Mouse (Mus musculus) brown adipose tissue, adult 24 weeks (tissue): ENCODE measurements around the gene 4932438H23Rik. TPM values are rescaled to one million over a fixed set of nuclear protein-coding genes. Genes with fewer than 3 reads are reported as not detected.

Source experiments
- H3K27ac ChIP-seq: fragments of 200-500 bp; replicated peaks from 2 replicates; pipeline ENCODE4 v1.5.1; 2012; ENCODE audit warnings: low read depth, mild to moderate bottlenecking, low read length
- H3K4me1 ChIP-seq: fragments of 200-500 bp; 2 replicates; pipeline ENCODE4 v1.6.1; 2012; ENCODE audit warnings: low read length, mixed read lengths; ENCODE audit not compliant: control insufficient read depth, insufficient read depth, insufficient read length
- H3K4me3 ChIP-seq: fragments of 200-500 bp; 2 replicates; pipeline ENCODE4 v1.5.1; 2012; ENCODE audit warnings: low read depth, mild to moderate bottlenecking, low read length, moderate library complexity; ENCODE audit not compliant: insufficient read depth
- polyA plus RNA-seq: library from polyadenylated mRNA; stranded (reverse); fragments of >200 nt; gene quantifications from 2 replicates; pipeline ENCODE4 v1.2.4, GENCODE M21; 2012; ENCODE audit not compliant: missing spikeins, insufficient read depth, insufficient read length

The 4932438H23Rik gene
- polyA plus RNA-seq, 1 experiment = not detected

DNA sequence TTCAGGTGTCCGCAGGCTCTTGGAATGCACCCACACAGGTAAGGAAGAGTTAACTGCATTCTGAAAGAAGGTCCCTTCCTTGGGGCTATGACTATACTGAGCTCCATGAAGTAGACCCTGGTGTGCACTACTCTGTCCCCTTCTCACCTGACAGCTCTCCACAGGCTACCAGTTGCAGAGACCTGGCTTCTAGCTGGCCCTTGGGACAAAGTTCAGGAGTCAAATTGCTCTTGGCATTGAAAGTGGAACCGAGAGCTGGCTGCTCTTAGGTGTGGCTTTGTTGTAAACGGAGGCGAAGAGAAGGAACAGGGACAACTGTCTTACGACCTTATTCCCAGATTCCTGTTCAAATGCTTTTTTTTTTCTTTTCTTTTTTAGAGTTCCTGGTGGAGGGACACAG lies 39.8 kb downstream of the 4932438H23Rik start:
- Histone ChIP-seq H3K4me3 (no peak overlapping the region), H3K4me1 (no peaks in the 10 kb centered on the region), H3K27ac (no peak overlapping the region)

DNA sequence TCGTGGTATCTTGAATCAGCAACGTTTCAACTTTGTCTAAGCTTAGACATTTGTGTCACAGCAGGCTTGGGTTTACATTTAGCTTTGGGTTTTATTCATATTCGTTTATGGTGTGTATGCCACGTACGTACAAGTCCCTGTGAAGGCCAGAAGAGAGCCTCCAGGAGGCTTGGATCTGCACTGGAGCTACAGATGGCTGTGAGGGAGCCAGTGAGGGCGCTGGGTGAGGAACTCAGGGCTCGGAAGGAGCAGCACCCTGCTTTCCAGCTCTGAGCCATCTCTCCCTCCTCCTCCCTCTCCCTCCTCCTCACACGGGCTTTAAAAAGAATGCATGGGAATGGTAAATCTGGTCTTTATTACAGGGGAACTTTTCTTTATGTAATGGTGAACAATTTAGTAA lies 41.3 kb downstream of the 4932438H23Rik start:
- H3K4me1 ChIP-seq = no peaks in the 10 kb centered on the region
- H3K27ac ChIP-seq = no peak overlapping the region
- H3K4me3 ChIP-seq = no peak overlapping the region

DNA sequence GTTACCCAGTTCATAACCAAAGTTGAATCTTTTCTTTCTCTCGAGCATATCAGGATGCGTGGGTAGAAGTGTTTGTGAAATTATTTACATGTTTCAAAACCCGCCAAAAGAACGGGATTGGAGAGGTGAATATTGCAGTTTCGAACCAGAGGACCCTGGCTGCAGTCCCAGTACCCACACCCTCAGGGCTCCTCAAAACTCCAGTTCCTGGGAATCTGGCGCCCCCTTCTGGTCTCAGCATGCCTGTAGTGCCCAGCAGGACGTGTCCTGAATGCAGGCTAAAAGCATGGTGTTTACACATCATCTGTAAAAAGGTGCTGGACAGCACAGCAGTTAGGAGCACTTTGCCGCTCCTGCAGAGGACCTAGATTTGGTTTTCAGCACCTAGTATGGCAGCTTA lies 49.4 kb downstream of the 4932438H23Rik start:
- Histone ChIP-seq H3K27ac (no peak overlapping the region), H3K4me3 (no peak overlapping the region), H3K4me1 (peaks cover 4% of the 10 kb centered on the region)

DNA sequence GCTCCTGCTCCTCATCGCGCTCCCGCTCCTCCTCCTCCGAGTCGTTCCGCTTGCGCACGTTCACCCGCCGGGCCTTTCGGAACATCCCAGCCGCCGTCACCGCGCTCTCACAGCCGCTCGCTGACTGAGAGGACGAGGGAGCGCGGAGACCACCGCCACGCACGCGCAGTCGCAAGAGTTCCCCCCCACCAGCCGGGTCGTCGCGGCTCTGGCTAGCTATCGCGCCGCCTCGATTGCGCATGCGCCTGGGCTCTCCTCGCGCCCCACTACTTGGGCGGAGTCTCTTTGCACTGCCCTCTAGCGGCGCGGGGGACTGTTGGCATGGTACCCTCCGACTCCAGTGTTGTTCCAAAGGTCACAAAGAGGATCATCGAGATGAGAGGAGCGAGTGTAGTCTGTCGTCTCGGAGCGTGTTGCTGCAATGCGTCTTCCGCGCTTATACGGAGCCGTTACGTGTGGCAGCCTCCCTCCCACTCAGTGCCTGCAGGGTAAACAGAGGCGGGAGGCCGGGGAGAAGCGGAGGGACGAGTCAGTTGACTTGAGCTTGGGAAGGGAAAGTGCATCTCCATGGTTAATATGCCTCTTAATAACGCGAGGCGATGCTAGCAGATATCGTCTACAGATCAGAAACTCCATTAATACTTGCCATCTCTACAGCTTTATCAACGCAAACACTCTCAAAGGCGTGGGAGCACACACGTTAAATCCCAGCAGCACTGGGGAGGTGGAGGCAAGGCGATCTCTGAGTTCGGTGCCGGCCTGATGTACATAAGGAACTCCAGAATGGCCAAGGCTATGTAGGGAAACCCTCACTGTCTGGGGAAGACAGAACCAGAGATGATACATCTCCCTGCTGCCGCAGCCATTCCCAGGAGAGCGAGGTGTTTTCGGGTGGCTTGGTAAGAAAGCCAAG lies 50.4 kb downstream of the 4932438H23Rik start, which contains the start of gene Paxbp1:
Gene Paxbp1 (minus strand): TSS at position 274 of the 913 bp plus-strand sequence.
- H3K4me3 ChIP-seq = peak within 1 kb of the TSS; percentile 85
- peaks cover 4% of the 10 kb centered on the region for H3K4me1 ChIP-seq
- H3K27ac ChIP-seq = peak within 1 kb of the TSS; percentile 86

DNA sequence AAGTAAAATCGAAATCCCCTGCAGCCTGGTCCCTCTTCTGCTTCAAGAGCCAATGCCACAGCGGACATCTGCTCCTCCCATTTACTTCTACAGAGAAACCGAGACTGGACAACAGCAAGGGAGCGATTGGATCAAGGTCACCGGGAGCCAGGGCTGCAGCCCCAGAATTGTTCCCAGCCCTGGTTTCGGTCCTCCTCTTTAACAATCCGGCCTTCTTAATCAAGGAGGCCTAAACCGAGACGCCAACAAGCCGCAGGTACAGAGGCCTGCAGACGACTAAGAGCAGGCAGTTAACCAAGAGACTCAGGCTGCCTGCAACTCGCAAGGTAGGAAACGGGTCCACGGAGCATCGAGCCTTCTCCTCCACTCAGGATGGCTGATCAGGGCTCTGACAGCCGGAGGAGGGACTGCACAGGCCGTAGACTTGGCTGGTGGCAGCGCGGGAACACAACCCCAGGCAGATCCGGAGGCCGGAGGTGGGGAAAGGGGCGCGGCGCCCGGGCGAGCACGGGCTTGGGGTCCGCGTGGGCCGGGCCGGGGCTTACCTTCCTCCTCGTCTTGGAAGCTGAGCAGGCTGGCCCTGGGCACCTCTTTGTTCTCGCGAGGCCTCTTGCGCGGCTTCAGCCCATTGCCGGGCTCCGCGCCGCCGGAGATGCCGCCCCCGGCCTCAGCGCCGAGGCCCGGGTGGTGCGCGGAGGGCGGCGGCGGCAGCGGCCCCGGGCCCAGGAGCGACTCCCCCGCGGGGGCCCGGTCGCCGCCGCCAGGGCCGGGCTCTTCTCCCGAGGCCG lies 51.3 kb downstream of the 4932438H23Rik start:
- Histone ChIP-seq H3K4me1 (peaks cover 4% of the 10 kb centered on the region), H3K4me3 (peak overlapping the region; percentile 85), H3K27ac (peak overlapping the region; percentile 86)

DNA sequence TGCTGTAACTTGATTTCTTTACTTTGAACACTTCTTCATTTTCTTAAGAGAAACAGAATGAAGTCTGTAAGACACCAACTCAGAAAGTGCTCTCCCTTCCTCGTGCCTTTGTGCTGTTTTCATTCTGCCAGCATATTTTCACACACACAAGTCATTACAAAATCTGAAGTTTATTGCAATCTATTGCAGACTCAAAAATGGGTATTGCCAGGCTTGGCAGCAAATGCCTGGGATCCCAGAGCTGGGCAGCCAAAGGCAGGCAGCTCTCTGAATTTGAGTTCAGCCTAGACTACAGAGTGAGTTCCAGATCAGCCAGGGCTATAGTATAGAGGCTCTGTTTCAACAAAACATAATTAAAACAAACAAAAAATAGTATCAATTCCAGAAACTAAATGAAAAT lies 52.3 kb downstream of the 4932438H23Rik start:
- Histone ChIP-seq H3K4me3 (no peak overlapping the region), H3K27ac (no peak overlapping the region), H3K4me1 (peaks cover 4% of the 10 kb centered on the region)

DNA sequence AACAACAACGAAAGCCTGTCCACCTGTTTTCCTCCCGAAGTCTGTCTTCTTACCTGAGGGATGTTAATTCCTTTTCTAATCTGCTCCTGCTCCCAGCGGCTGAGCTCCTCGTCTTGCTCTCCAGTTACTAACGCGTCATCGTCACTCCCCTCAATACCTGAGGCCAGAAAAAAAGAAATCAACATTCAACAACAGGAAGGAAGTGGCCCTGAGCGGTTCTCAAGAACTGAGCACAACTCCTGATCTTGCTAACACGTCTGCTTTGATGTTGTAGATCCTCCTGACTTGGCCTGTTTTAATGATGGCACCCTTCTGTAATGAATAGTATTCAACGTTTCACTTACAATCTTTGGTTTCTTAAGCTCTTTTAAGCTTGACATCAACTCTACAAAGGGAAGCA lies 59.1 kb downstream of the 4932438H23Rik start:
- H3K4me3 ChIP-seq = no peak overlapping the region
- no peak overlapping the region for H3K27ac ChIP-seq
- no peaks in the 10 kb centered on the region for H3K4me1 ChIP-seq

DNA sequence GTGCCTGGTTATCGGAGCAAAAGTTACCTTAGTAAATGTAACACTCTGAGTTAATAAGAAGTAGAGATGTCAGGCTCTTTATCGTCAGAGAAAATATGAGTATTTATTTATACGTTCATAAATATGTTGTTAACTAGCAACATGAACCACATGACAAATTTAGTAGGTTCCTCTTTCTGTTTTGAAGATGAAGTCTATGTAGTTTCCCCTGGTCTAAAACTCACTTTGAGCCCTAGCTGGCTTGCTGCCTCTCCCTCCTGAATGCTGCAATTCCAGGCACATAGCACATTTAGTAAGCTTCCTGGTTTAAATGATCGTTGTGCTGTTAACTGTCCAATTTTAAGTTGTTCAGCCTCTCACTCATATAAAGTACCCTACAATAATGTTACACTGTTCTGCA lies 64.2 kb downstream of the 4932438H23Rik start:
- Histone ChIP-seq H3K4me3 (no peak overlapping the region), H3K27ac (0 out of 2 replicates have a peak overlapping the region, but pooled peaks have one; percentile 42), H3K4me1 (no peaks in the 10 kb centered on the region)

DNA sequence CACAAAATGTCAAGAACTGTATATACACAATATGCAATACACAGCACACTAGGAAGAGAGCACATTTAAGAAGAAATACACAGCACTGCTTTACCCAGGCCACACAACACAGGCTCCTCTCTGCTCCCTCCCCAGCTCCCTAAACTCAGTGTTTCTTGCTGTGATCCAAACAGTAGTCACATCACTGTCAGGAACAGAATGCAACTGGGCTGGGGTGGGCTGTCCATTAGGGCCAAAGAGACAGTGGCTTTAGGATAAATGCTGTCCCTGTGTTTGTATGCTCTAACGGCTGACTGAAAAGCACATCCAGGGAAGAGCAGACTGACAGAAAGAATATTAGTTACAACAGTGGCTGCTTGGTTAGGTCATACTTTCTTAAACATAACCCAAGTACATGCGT lies 65.0 kb downstream of the 4932438H23Rik start:
- no peaks in the 10 kb centered on the region for H3K4me1 ChIP-seq
- no peak overlapping the region for H3K4me3 ChIP-seq

DNA sequence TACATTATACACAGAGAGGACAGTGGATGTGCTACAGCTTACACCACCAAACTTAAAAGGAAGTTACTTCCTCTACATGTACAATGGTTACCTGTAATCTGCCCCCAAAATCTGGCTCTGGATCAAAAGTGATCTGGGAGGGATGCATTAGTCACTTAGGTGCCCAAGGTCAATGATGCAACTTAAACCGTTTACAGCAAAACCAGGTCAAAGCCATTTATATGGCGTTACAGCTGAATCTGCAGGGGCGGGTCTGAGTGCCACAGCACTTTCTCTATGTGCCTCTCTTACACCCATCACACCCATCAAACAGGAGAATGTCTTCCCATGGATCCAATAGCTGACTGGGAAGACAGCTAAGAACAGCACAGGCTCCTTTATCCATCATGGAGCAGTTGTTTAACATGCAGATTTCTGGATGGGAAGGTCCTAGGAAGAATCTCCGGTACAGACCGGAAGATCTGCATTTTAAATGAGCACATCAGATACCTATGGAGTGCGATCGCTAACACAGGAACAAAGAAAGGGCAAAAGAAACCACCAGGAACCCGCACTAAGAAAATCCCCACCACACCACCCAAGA lies 65.7 kb downstream of the 4932438H23Rik start:
- Histone ChIP-seq H3K4me3 (no peak overlapping the region), H3K4me1 (no peaks in the 10 kb centered on the region), H3K27ac (no peak overlapping the region)

More for the DNA sequence above, 65.0 kb downstream of the 4932438H23Rik start:
- no peak overlapping the region for H3K27ac ChIP-seq

DNA sequence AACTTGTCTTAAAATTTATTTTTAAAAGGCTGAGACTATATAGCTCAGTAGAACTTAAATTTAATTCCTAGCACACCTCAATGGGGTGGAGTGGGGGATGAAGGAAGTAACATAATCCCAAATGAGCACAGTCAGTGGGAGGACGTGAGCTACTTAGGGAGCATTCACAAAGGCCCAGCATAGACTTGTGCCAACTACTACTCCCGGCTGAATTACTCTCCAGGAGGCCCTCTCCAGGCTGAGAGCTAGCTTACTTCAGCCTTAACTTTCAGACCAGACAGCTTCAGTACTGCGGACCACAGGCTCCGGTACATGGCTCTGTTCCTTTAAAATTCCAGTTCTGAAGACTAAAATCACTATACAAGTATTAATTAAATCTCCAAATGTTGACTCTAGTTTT lies 68.6 kb downstream of the 4932438H23Rik start:
- Histone ChIP-seq H3K27ac (no peak overlapping the region), H3K4me3 (no peak overlapping the region), H3K4me1 (no peaks in the 10 kb centered on the region)

DNA sequence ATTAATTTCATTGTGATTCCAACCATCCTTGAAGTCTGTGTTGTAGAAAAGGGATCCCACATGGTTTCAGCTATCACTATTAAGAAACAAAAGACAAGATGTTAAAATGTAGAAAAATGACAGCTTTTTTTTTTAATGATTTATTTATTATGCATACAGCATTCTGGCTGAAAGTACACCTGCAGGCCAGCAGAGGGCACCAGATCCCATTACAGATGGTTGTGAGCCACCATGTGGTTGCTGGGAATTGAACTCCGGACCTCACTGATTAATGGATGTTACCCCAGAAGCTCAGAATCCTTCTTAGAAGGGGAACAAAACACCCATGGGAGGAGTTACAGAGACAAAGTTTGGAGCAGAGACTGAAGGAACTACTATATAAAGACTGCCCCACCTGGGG lies 71.5 kb downstream of the 4932438H23Rik start:
- Histone ChIP-seq H3K4me1 (no peaks in the 10 kb centered on the region), H3K4me3 (no peak overlapping the region), H3K27ac (no peak overlapping the region)

DNA sequence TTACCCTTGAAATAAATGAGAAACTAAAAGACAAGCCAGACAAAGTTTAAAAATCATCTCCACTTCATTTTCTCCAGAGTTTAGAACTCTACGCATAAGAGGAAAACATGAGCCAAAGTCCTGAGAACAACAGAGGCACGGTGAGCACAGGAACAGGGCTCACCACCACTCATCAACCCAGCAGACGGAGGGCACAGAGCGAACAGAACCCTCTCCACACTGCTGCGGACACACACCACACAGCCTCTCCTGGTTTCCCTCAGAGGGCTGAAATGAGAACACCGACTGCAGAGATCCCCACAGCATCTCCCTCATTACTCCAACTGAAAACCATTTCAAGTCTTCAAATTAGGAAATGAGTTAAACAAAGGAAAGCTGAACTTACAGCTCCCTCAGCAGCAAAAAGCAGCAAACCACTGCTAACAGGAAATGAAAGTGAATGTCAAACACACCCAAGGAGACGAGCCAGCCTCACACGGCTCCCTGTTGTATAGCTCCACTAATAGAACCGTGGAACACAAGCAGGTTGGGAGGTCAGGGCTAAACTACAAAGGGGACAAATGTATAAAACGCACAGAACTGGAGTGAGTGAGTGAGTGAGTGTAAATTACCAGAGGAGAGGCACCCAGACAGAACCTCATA lies 74.0 kb downstream of the 4932438H23Rik start:
- peak overlapping the region; percentile 17 for H3K27ac ChIP-seq
- H3K4me3 ChIP-seq = no peak overlapping the region
- no peaks in the 10 kb centered on the region for H3K4me1 ChIP-seq

DNA sequence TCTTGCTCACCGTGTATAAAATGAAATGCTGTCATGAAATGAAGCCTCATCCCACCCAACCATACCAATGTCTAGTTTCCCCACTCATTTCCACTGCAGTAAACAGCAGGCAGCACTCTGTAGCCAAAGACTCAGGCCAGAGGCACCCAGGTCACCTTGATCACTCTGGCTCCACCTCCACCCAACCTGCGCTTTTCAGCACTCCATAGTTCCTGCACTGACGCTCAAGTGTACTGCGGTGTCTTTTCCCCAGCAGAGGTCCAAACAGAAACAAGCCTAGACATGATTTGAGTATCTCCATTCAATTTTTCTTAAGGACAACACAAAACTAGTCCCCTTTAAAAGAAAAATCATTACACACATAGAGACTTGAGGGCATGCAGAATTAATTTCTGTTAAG lies 75.4 kb downstream of the 4932438H23Rik start:
- Histone ChIP-seq H3K4me3 (no peak overlapping the region), H3K4me1 (no peaks in the 10 kb centered on the region), H3K27ac (no peak overlapping the region)

DNA sequence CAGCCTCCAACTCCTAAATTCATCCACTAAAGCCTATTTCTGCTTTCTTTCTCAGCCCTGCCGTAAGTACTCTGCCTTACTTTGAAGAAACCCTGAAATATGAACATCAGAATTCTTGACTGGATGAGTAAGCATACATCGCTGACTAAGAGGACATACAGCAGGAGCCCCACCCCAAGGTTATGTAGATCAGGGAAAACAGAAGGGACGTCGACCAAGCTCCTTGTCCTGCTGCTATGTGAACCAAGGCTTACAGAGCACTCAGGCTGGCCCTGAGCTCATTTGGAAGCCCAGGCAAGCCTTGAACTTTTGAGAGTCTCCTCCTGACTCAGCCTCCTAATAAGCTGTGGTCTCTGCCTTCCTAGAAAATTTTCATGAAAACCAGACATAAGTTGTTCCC lies 79.2 kb downstream of the 4932438H23Rik start:
- Histone ChIP-seq H3K27ac (no peak overlapping the region), H3K4me3 (no peak overlapping the region), H3K4me1 (no peaks in the 10 kb centered on the region)
